Mouse (Mus musculus) retina, postnatal 1 day (tissue): ENCODE measurements around the gene Gabrr1.

ENCODE experiments used
- DNase-seq: peaks from one replicate; pipeline ENCODE4 v3.0.0-alpha.2; 2012

Gene Gabrr1

DNA sequence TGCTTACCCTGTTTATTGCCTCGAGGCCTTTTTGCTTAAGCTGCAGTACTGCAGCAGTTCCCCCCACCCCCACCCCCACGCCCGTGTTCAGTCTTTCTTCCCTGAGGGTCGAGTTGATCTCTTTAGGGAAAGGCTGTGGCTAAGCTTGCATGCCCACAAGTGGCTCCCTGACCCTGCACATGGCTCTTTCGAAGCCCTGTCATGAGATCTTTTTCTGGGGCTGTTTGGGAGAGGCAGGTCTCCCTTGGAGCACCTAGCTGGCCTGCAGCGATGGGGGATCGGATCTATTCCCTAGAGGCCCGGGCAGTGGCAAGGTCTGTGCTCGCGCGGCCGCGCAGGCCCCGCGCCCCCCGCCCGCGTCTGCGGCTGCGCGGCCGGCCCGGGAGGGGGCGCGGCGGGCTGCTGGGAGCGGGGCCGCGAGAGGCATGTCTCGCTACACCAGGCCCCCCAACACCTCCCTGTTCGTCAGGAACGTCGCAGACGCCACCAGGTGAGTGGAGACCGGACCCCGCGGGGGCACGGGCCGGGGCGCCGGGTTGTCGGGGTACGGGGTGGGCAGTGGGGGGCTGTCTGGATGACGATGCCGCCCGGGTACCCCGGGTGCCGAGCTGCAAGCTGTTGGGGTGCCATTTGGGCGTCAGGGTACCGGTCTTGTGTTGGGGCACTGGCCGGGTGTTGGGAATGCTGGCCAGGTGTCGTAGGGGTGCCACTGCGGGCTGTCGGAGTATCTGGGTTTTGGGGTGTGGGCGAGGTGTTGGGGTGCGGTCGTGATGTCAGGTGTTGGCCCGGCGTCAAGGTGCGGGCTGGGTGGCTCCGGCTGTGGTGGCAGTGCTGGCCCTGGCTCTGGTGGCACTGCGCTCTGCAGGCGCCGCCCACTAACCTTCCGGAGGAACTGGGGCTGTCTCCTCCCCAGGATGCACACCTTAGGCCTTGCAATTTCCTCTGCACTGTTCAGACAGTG is 76.8 kb downstream of the Gabrr1 start, which contains the start of gene Srsf12:
TSS of gene Srsf12 (plus strand) at position 111 of the 961 bp plus-strand sequence.
- DNase-seq: peak; percentile 71
